Mouse (Mus musculus) brain, embryonic 14.5 days (tissue): ENCODE measurements around the gene Gas6. TPM values are rescaled to one million over a fixed set of nuclear protein-coding genes. Genes with fewer than 3 reads are reported as not detected.

Source experiments
- DNase-seq: peaks from one replicate; pipeline ENCODE4 v3.0.0-alpha.2; 2011; ENCODE audit warnings: low read depth
- CTCF ChIP-seq: fragments of 200-500 bp; IDR thresholded peaks from 2 replicates; pipeline ENCODE4 v1.5.1; 2012; ENCODE audit warnings: inconsistent platforms, mild to moderate bottlenecking, moderate library complexity, borderline replicate concordance; ENCODE audit not compliant: insufficient read depth, insufficient read length; ENCODE audit errors: extremely low read depth
- POLR2A ChIP-seq: fragments of 200-500 bp; IDR thresholded peaks from 2 replicates; pipeline ENCODE4 v1.6.1; 2012; ENCODE audit warnings: mild to moderate bottlenecking, inconsistent platforms, borderline replicate concordance; ENCODE audit not compliant: poor library complexity, insufficient read depth, insufficient read length, severe bottlenecking; ENCODE audit errors: extremely low read depth
- polyA plus RNA-seq: library from polyadenylated mRNA; depleted of rRNA; stranded (reverse); fragments of >200 nt; gene quantifications from 2 replicates; pipeline ENCODE4 v1.2.3, GENCODE M21; 2012

Gas6 gene
- polyA plus RNA-seq, 1 experiment = 36.6 TPM

- no peak for TF ChIP-seq CTCF
- TF ChIP-seq POLR2A = no peak
- no peak for DNase-seq
These were observed 27.1 kb upstream of the Gas6 start for GRCm38 (mm10) chr8:13521392-13521791.

- TF ChIP-seq CTCF = no peak
- TF ChIP-seq POLR2A = no peak
- no peak for DNase-seq
These were observed 26.1 kb upstream of the Gas6 start for GRCm38 (mm10) chr8:13520349-13520748.

- no peak for DNase-seq
- TF ChIP-seq CTCF (no peak), POLR2A (no peak)
These were observed 25.2 kb upstream of the Gas6 start for GRCm38 (mm10) chr8:13519503-13519902.

GRCm38 (mm10) chr8:13517284-13517781 lies 23.0 kb upstream of the Gas6 start:
- DNase-seq = no peak
- TF ChIP-seq POLR2A (no peak), CTCF (no peak)

DNA sequence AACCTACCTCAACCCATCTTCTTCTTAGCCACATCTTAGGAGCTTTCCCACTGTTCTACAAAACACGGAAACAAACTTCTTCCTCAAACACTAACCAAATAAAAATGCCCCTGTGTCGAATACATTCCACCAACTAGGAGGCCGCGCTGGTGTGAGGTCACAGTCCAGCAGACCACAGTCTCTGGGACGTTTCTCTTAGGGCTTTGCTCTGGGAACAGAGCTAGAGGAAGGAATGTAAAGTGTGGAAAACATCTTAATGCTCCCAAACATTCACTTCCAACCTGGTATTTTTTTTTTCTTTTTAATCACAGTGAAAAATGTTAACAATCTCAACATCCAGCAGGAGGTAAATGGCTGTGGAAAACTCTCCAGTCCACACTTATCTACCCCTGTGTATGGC lies 22.4 kb upstream of the Gas6 start:
- DNase-seq = no peak
- no peak for TF ChIP-seq POLR2A
- no peak for TF ChIP-seq CTCF

DNA sequence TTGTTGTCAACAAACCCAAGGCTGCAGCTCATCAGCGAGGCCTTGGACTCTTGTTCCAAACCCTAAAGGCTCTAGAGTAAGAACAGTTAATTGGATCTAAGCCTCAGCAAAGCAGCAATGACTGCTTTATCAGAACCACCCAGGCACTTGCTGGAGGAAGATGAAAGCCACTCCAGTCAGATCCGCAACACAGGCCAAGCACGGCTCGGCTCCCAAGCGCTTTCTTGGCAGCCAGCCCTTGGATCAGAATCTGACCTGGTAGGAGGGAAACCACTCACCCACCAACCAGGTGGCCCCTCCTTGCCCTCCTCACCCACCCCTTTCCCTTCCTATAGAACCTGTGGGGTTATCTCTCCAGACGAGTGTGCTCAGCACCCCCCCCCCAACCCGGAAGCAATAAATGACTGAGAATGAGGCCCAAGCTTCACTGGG lies 21.7 kb upstream of the Gas6 start:
- peak; percentile 39 for DNase-seq
- TF ChIP-seq CTCF = no peak
- TF ChIP-seq POLR2A = no peak

DNA sequence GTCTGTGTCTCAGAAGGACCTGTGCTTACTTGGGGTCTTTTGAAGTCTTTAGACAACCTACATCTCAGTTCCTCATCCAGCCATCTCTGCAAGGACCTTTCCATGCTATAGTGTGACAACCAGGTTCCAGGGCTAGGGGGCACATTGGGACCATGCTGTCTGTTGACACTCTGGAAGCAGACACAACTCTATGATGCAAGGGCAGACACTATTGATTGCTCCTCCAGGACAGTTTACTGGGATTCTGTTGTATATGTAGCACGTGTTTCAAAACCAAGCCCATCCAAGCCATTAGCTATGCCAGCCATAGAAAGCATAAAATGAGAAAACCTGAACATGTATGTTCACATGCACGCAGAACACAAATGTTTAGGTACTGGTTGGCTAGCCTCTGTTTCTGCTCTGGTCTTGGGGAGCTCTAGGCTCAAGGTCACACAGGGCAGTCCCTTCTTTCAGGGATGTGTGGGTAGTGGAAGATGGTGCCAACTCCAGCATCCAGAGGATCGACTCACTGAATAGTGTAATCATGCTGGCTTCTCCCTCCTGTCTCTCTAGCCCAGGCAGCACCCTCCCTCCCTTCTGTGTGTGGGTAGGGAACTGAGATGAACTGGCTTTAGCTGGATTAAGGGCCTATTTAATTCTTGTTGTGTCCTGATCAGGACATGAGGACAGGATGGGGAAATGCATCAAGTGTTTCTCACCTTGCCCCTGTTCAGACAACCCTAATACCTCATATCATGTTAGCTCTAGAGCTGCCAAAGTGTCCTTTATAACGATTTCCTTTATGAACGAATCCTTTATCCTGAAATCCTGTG lies 19.5 kb upstream of the Gas6 start:
- TF ChIP-seq POLR2A (no peak), CTCF (no peak)
- no peak for DNase-seq

DNA sequence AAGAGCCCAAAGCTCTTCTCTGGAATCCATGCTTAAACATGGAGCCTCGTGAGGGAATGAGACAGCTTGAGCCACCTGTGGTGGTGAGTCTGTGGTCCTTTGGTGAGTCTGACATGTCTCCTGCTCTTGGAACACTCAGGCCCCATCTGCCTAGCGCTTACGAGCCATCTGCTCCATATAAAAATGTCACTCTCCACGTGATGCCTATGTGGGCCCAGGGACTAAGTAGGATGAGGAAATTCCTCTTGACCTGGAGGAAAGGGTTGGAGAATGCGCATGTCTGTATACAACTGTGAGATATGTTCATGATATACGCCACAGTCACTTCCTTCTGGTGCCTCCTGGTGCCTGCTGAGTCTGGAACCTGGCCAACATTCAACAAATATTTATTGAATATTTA lies 18.4 kb upstream of the Gas6 start:
- no peak for TF ChIP-seq CTCF
- TF ChIP-seq POLR2A = no peak
- peak; percentile 33 for DNase-seq

- no peak for TF ChIP-seq CTCF
- TF ChIP-seq POLR2A = no peak
- no peak for DNase-seq
These were observed 17.7 kb upstream of the Gas6 start for GRCm38 (mm10) chr8:13512016-13512415.

DNA sequence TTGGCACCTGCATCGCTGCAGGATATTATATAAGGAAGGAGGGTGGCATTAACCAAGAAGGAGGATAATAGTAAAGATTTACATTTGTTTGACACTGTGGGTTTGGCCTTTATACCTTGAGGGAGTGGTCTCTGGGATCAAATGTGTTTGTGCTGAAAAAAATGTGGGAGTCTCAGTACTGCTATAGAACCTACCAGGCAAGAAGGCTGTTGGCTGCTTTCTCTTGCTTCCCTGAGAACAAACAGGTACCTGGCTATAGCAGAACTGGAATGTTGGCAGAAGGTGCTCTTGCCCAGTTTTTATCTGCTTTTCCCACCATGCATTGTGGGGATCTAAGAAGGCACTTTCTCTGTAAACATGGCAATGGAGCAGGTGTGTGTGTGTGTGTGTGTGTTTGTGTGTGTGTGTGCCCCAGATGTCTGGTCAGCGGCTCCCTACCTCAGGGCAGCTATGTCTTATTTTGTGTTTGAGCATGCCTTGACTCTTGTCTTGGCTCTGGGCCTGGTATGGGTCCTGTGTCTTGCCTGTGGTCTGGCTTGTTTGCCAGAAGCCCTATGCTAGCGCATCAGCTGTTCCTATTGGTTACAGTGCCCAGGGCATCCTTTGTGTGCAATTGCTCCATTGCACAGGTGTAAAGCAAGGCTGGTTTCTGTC lies 13.1 kb upstream of the Gas6 start:
- no peak for DNase-seq
- no peak for TF ChIP-seq POLR2A
- no peak for TF ChIP-seq CTCF

DNA sequence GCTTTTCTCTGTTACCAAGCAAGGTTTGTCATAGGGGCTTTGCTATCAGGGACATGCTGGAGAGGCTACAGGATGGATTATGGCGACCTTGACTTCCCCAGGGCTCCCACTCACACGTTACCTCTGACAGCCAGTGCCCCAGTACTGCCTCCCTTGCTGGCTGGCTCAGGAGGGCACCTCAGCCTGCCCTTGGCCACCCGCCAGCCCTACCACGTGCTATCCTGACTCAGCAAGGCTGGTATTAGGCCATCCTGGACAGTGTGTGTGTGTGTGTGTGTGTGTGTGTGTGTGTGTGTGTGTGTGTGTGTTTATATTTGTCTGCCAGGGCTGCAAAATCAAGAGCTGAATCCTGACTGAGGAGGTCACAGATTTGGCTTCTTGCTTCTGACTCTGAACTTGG lies 12.6 kb upstream of the Gas6 start:
- no peak for TF ChIP-seq POLR2A
- TF ChIP-seq CTCF = no peak

More for the DNA sequence above, 12.6 kb upstream of the Gas6 start:
- DNase-seq = peak; percentile 31
